Mouse (Mus musculus) neural tube, postnatal 0 days (tissue): ENCODE measurements around the gene Asl. TPM values are rescaled to one million over a fixed set of nuclear protein-coding genes. Genes with fewer than 3 reads are reported as not detected.

Experiments used
- polyA plus RNA-seq: library from polyadenylated mRNA; unstranded; fragments of >200 nt; fragmentation: Nextera tagmentation; extraction: Ambion mirVana; gene quantifications from 2 replicates; pipeline ENCODE4 v1.2.1, GENCODE M21; 2015

Gene Asl
- 41.7 and 41.8 TPM in 2 replicates for polyA plus RNA-seq

DNA sequence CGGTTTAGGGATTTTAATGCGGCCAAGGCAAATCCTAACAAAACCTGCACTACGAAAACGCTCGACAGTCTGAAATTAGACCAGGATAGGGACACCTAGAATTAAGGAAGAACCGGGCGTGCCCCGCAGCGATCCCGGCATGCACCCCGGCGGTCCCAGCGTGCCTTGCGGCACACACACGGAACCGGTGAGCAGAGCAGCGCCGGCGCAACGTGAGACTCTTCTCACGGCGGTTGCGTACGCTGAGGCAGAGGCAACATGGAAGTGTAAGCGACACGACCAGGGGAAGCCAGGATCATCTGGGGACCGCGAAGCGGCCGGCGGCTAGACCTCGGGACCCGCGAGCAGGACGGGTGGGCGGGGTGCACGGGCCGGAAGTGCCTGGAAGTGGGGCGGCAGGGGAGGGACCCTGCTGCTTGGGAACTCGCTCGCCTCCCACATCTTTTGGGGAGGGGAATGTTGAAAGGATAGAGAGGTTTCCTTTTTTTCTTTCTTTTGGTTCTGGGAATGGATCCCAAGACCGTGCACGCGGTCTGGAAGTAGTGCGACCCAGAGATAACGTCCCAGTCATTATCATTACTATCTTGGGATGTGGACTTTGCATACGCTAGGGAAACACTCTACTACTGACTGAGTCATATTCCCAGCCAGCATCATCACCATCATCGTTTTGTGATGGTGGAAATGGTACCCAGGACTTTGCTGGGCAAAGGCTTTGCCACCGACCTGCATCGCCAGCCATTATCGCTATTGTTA, at the start of gene Asl, which contains the start of gene Crcp:
Asl (minus strand) TSS at position 106 of the 756 bp plus-strand sequence.
Crcp (plus strand) TSS at position 149 of the 756 bp plus-strand sequence.

DNA sequence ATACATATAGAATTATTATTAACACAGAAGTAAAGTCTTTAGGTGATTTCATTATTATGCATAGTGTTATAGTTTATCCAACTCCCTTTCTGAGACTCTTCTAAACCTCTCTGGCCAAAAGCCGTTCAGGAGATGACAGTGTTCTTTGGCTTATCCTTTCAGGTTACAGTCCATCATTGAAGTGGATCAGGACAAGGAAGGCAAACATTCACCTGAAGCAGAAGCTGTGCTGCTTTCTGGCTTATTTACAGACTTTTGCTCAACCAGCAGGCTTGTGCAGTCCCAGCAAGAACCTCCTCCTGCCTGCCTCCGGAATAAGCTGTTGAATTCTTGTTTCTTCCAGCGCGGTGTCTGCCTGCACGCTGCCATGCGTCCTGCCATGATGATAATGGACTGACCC, 44.0 kb upstream of the Asl start, which contains the start of gene Tpst1:
Tpst1 (plus strand) TSS at position 301 of the 400 bp plus-strand sequence.

GRCm38 (mm10) chr5:130002301-130003146, 26.5 kb downstream of the Asl start, which contains the start of gene Gusb:
Gene Gusb, minus strand, starts transcription at chr5:130003049.

Other genes with a start within 250 kb of the Asl start
- 50.8 and 50.9 TPM in 2 replicates for gene Psph, start 241.8 kb downstream of the Asl start, polyA plus RNA-seq
- 25.5 and 28.1 TPM in 2 replicates for gene Sumf2, start 182.3 kb downstream of the Asl start, polyA plus RNA-seq
- 857 and 863 TPM in 2 replicates for gene Chchd2, start 141.8 kb downstream of the Asl start, polyA plus RNA-seq
- 7.1 and 8.0 TPM in 2 replicates for gene Zbed5, start 133.5 kb downstream of the Asl start, polyA plus RNA-seq
- gene Phkg1, start 130.7 kb downstream of the Asl start, polyA plus RNA-seq = 5.8 and 6.3 TPM in 2 replicates
- gene Nupr1l, start 120.7 kb downstream of the Asl start, polyA plus RNA-seq = 4.2 and 5.0 TPM in 2 replicates
- gene Vkorc1l1, start 87.3 kb downstream of the Asl start, polyA plus RNA-seq = 20.0 and 23.8 TPM in 2 replicates
- gene Gusb, start 26.2 kb downstream of the Asl start, polyA plus RNA-seq = 47.7 and 48.3 TPM in 2 replicates
- 68.6 and 76.2 TPM in 2 replicates for gene Crcp, start within 50 bp of the Asl start, polyA plus RNA-seq
- gene Tpst1, start 44.1 kb upstream of the Asl start, polyA plus RNA-seq = 54.7 and 56.9 TPM in 2 replicates
- 11.6 and 12.9 TPM in 2 replicates for gene Kctd7, start 115.6 kb upstream of the Asl start, polyA plus RNA-seq
- gene Rabgef1, start 142.6 kb upstream of the Asl start, polyA plus RNA-seq = 29.6 and 32.7 TPM in 2 replicates
- 31.4 and 36.8 TPM in 2 replicates for gene Tmem248, start 187.8 kb upstream of the Asl start, polyA plus RNA-seq
- 58.3 and 61.9 TPM in 2 replicates for gene Sbds, start 226.3 kb upstream of the Asl start, polyA plus RNA-seq
- gene Tyw1, start 226.4 kb upstream of the Asl start, polyA plus RNA-seq = 16.7 and 18.1 TPM in 2 replicates